Mouse (Mus musculus): Measurements from ENCODE around the gene Irx3. TPM values are rescaled to one million over a fixed set of nuclear protein-coding genes. Genes with fewer than 3 reads are reported as not detected.

Irx3 gene
- polyA plus RNA-seq, 1 experiment from 2014 or later, result 0.31 TPM

GRCm38 (mm10) chr8:91765411-91766034, 36.3 kb downstream of the Irx3 start:
- Histone ChIP-seq H3K36me3 (ENCODE audit: control insufficient read depth, insufficient read depth, low read length) (no peaks in the 10 kb centered on the region), H3K4me1 (replicated peaks; ENCODE audit: control insufficient read depth, insufficient read depth, low read length) (no peaks in the 10 kb centered on the region), H3K27ac (ENCODE audit: low read depth) (no peak overlapping the region), H3K4me2 (ENCODE audit: low read length) (no peak overlapping the region), H3K4me3 (ENCODE audit: low read depth, low read length) (no peak overlapping the region), H3K9ac (ENCODE audit: low read length) (no peak overlapping the region), H3K9me3 (ENCODE audit: control insufficient read depth, low read length) (no peaks in the 10 kb centered on the region), H3K27me3 (replicated peaks; ENCODE audit: control insufficient read depth, insufficient read depth, low read length) (no peaks in the 10 kb centered on the region)
- ATAC-seq (replicated peaks; ENCODE audit: low FRiP score, low TSS enrichment, low read depth) (no peak), DNase-seq (ENCODE audit: low spot score) (no peak)
- 74% methylated on average over 8 of the region's 8 CpGs for WGBS

GRCm38 (mm10) chr8:91755566-91755965, 46.3 kb downstream of the Irx3 start:
- no peak overlapping the region for H3K27ac ChIP-seq (ENCODE audit: low read depth)
- ATAC-seq (replicated peaks; ENCODE audit: low FRiP score, low TSS enrichment, low read depth) (no peak), DNase-seq (ENCODE audit: low spot score) (no peak)
- H3K9ac ChIP-seq (ENCODE audit: low read length), result no peak overlapping the region
- no peak overlapping the region for H3K4me2 ChIP-seq (ENCODE audit: low read length)
- no peaks in the 10 kb centered on the region for H3K27me3 ChIP-seq (replicated peaks; ENCODE audit: control insufficient read depth, insufficient read depth, low read length)
- no peaks in the 10 kb centered on the region for H3K36me3 ChIP-seq (ENCODE audit: control insufficient read depth, insufficient read depth, low read length)
- WGBS, result 80% methylated on average over 7 of the region's 7 CpGs
- no peaks in the 10 kb centered on the region for H3K9me3 ChIP-seq (ENCODE audit: control insufficient read depth, low read length)
- H3K4me1 ChIP-seq (replicated peaks; ENCODE audit: control insufficient read depth, insufficient read depth, low read length), result no peaks in the 10 kb centered on the region
- no peak overlapping the region for H3K4me3 ChIP-seq (ENCODE audit: low read depth, low read length)

- no peak for DNase-seq (ENCODE audit: low spot score)
These were observed 46.8 kb downstream of the Irx3 start for GRCm38 (mm10) chr8:91755062-91755461.

GRCm38 (mm10) chr8:91750794-91751125, 51.1 kb downstream of the Irx3 start:
- ATAC-seq (replicated peaks; ENCODE audit: low FRiP score, low TSS enrichment, low read depth) (no peak), DNase-seq (ENCODE audit: low spot score) (no peak)
- WGBS, result 69% methylated on average over 7 of the region's 7 CpGs
- Histone ChIP-seq H3K4me2 (ENCODE audit: low read length) (no peak overlapping the region), H3K9ac (ENCODE audit: low read length) (no peak overlapping the region), H3K27ac (ENCODE audit: low read depth) (no peak overlapping the region), H3K36me3 (ENCODE audit: control insufficient read depth, insufficient read depth, low read length) (no peaks in the 10 kb centered on the region), H3K9me3 (ENCODE audit: control insufficient read depth, low read length) (no peaks in the 10 kb centered on the region), H3K4me3 (ENCODE audit: low read depth, low read length) (no peak overlapping the region), H3K4me1 (replicated peaks; ENCODE audit: control insufficient read depth, insufficient read depth, low read length) (no peaks in the 10 kb centered on the region; the same call in 1 of the 2 replicates), H3K27me3 (replicated peaks; ENCODE audit: control insufficient read depth, insufficient read depth, low read length) (no peaks in the 10 kb centered on the region)

More at GRCm38 (mm10) chr8:91755062-91755461, 46.8 kb downstream of the Irx3 start:
- Histone ChIP-seq H3K9ac (ENCODE audit: low read length) (no peak overlapping the region), H3K4me3 (ENCODE audit: low read depth, low read length) (no peak overlapping the region), H3K4me1 (replicated peaks; ENCODE audit: control insufficient read depth, insufficient read depth, low read length) (no peaks in the 10 kb centered on the region), H3K4me2 (ENCODE audit: low read length) (no peak overlapping the region), H3K36me3 (ENCODE audit: control insufficient read depth, insufficient read depth, low read length) (no peaks in the 10 kb centered on the region), H3K27me3 (replicated peaks; ENCODE audit: control insufficient read depth, insufficient read depth, low read length) (no peaks in the 10 kb centered on the region), H3K9me3 (ENCODE audit: control insufficient read depth, low read length) (no peaks in the 10 kb centered on the region), H3K27ac (ENCODE audit: low read depth) (no peak overlapping the region)
- WGBS, result 91% methylated on average over 9 of the region's 9 CpGs
- ATAC-seq (replicated peaks; ENCODE audit: low FRiP score, low TSS enrichment, low read depth), result no peak

GRCm38 (mm10) chr8:91750096-91750793, 51.6 kb downstream of the Irx3 start:
- no peak for ATAC-seq (replicated peaks; ENCODE audit: low FRiP score, low TSS enrichment, low read depth)

GRCm38 (mm10) chr8:91749412-91749811, 52.5 kb downstream of the Irx3 start:
- WGBS, result 73% methylated on average over 5 of the region's 5 CpGs
- DNase-seq (ENCODE audit: low spot score) (no peak), ATAC-seq (replicated peaks; ENCODE audit: low FRiP score, low TSS enrichment, low read depth) (no peak)
- no peak overlapping the region for H3K4me3 ChIP-seq (ENCODE audit: low read depth, low read length)
- no peak overlapping the region for H3K27ac ChIP-seq (ENCODE audit: low read depth)
- H3K27me3 ChIP-seq (replicated peaks; ENCODE audit: control insufficient read depth, insufficient read depth, low read length), result no peaks in the 10 kb centered on the region
- no peaks in the 10 kb centered on the region; the same call in 1 of the 2 replicates for H3K4me1 ChIP-seq (replicated peaks; ENCODE audit: control insufficient read depth, insufficient read depth, low read length)
- no peaks in the 10 kb centered on the region for H3K9me3 ChIP-seq (ENCODE audit: control insufficient read depth, low read length)
- no peak overlapping the region for H3K9ac ChIP-seq (ENCODE audit: low read length)
- no peak overlapping the region for H3K4me2 ChIP-seq (ENCODE audit: low read length)
- no peaks in the 10 kb centered on the region for H3K36me3 ChIP-seq (ENCODE audit: control insufficient read depth, insufficient read depth, low read length)

More at GRCm38 (mm10) chr8:91750096-91750793, 51.6 kb downstream of the Irx3 start:
- Histone ChIP-seq H3K4me2 (ENCODE audit: low read length) (no peak overlapping the region), H3K4me1 (replicated peaks; ENCODE audit: control insufficient read depth, insufficient read depth, low read length) (no peaks in the 10 kb centered on the region; the same call in 1 of the 2 replicates), H3K27ac (ENCODE audit: low read depth) (no peak overlapping the region), H3K4me3 (ENCODE audit: low read depth, low read length) (no peak overlapping the region), H3K27me3 (replicated peaks; ENCODE audit: control insufficient read depth, insufficient read depth, low read length) (no peaks in the 10 kb centered on the region), H3K9me3 (ENCODE audit: control insufficient read depth, low read length) (no peaks in the 10 kb centered on the region), H3K36me3 (ENCODE audit: control insufficient read depth, insufficient read depth, low read length) (no peaks in the 10 kb centered on the region), H3K9ac (ENCODE audit: low read length) (no peak overlapping the region)
- DNase-seq (ENCODE audit: low spot score), result no peak
- 85% methylated on average over 15 of the region's 15 CpGs for WGBS

Data from intestine, embryonic 14.5 days (tissue).